Mouse (Mus musculus): ENCODE results near the gene Fam174a. TPM values are rescaled to one million over a fixed set of nuclear protein-coding genes. Genes with fewer than 3 reads are reported as not detected.
A peak's percentile ranks its signal among the peaks of the same experiment; 100 is the strongest.

The Fam174a gene
- total RNA-seq (2018; cell fraction: chromatin; rRNA removed), result 10 to 100 TPM in 25 of 26 experiments, 1 to 10 TPM in 1; 7.8 to 28.9 (median 17.4) TPM
- total RNA-seq (2018; cell fraction: cytosol; rRNA removed), result 10 to 100 TPM; 22.0 to 47.3 (median 35.8) TPM
- 10 to 100 TPM; 13.1 to 33.3 (median 24.2) TPM for total RNA-seq (2018; cell fraction: nucleus; rRNA removed)
- polyA plus RNA-seq (2018), result 36.5 to 51.3 TPM (median 43.8 TPM) in 3 replicates

- Histone ChIP-seq H3K27ac (peak within 1 kb of the TSS; percentile 66), H3K79me2 (ENCODE audit: inconsistent target) (peaks cover 47% of the 10 kb centered on the region), H3K36me3 (ENCODE audit: inconsistent target) (no peaks in the 10 kb centered on the region), H3K4me3 (ENCODE audit: inconsistent target) (peak within 1 kb of the TSS; percentile 70)
- WGBS (ENCODE audit: missing documents), result under 1% methylated on average over 78 of the region's 79 CpGs
Measured at GRCm38 (mm10) chr1:95313393-95314228, at the start of gene Fam174a. Gene Fam174a (plus strand): TSS chr1:95313623.

- no peak overlapping the region for H3K27ac ChIP-seq
- H3K36me3 ChIP-seq (ENCODE audit: inconsistent target), result no peaks in the 10 kb centered on the region
- no peak overlapping the region for H3K4me3 ChIP-seq (ENCODE audit: inconsistent target)
- H3K79me2 ChIP-seq (ENCODE audit: inconsistent target), result no peaks in the 10 kb centered on the region
- whole genome bisulfite sequencing (ENCODE audit: missing documents), result 100% methylated on average over 2 of the region's 2 CpGs
Measured at GRCm38 (mm10) chr1:95263843-95264242, 49.6 kb upstream of the Fam174a start.

GRCm38 (mm10) chr1:95267950-95268724, 45.3 kb upstream of the Fam174a start:
- H3K4me3 ChIP-seq (ENCODE audit: inconsistent target), result no peak overlapping the region
- 40% methylated on average over 13 of the region's 13 CpGs for WGBS (ENCODE audit: missing documents)
- H3K36me3 ChIP-seq (ENCODE audit: inconsistent target), result no peaks in the 10 kb centered on the region
- H3K27ac ChIP-seq, result no peak overlapping the region
- H3K79me2 ChIP-seq (ENCODE audit: inconsistent target), result no peaks in the 10 kb centered on the region

- no peaks in the 10 kb centered on the region for H3K79me2 ChIP-seq (ENCODE audit: inconsistent target)
- H3K36me3 ChIP-seq (ENCODE audit: inconsistent target), result no peaks in the 10 kb centered on the region
- WGBS (ENCODE audit: missing documents), result 100% methylated on average over 1 of the region's 1 CpGs
- H3K27ac ChIP-seq, result no peak overlapping the region
- no peak overlapping the region for H3K4me3 ChIP-seq (ENCODE audit: inconsistent target)
Measured at GRCm38 (mm10) chr1:95273321-95273720, 40.1 kb upstream of the Fam174a start.

- 26% methylated on average over 5 of the region's 5 CpGs for WGBS (ENCODE audit: missing documents)
- Histone ChIP-seq H3K27ac (no peak overlapping the region), H3K79me2 (ENCODE audit: inconsistent target) (no peaks in the 10 kb centered on the region), H3K36me3 (ENCODE audit: inconsistent target) (no peaks in the 10 kb centered on the region), H3K4me3 (ENCODE audit: inconsistent target) (no peak overlapping the region)
Measured at GRCm38 (mm10) chr1:95308324-95308723, 5.1 kb upstream of the Fam174a start.

- WGBS (ENCODE audit: missing documents), result 2% methylated on average over 6 of the region's 6 CpGs
- Histone ChIP-seq H3K36me3 (ENCODE audit: inconsistent target) (no peaks in the 10 kb centered on the region), H3K79me2 (ENCODE audit: inconsistent target) (peaks cover 53% of the 10 kb centered on the region), H3K4me3 (ENCODE audit: inconsistent target) (peak overlapping the region; percentile 70), H3K27ac (peak overlapping the region; percentile 66)
Measured at GRCm38 (mm10) chr1:95314229-95314555, 769 bp downstream of the Fam174a start.

GRCm38 (mm10) chr1:95315981-95316380, 2.6 kb downstream of the Fam174a start:
- Histone ChIP-seq H3K36me3 (ENCODE audit: inconsistent target) (no peaks in the 10 kb centered on the region), H3K27ac (no peak overlapping the region), H3K79me2 (ENCODE audit: inconsistent target) (peaks cover 71% of the 10 kb centered on the region), H3K4me3 (ENCODE audit: inconsistent target) (no peak overlapping the region)
- 91% methylated on average over 6 of the region's 6 CpGs for WGBS (ENCODE audit: missing documents)

GRCm38 (mm10) chr1:95322219-95322618, 8.8 kb downstream of the Fam174a start:
- Histone ChIP-seq H3K27ac (no peak overlapping the region), H3K4me3 (ENCODE audit: inconsistent target) (no peak overlapping the region), H3K36me3 (ENCODE audit: inconsistent target) (peaks cover 25% of the 10 kb centered on the region), H3K79me2 (ENCODE audit: inconsistent target) (peaks cover 82% of the 10 kb centered on the region)
- 94% methylated on average over 2 of the region's 2 CpGs for WGBS (ENCODE audit: missing documents)

GRCm38 (mm10) chr1:95323004-95323403, 9.6 kb downstream of the Fam174a start:
- Histone ChIP-seq H3K4me3 (ENCODE audit: inconsistent target) (no peak overlapping the region), H3K79me2 (ENCODE audit: inconsistent target) (peaks cover 74% of the 10 kb centered on the region), H3K27ac (no peak overlapping the region), H3K36me3 (ENCODE audit: inconsistent target) (peaks cover 33% of the 10 kb centered on the region)
- 34% methylated on average over 7 of the region's 7 CpGs for WGBS (ENCODE audit: missing documents)

- H3K4me3 ChIP-seq (ENCODE audit: inconsistent target), result no peak overlapping the region
- H3K36me3 ChIP-seq (ENCODE audit: inconsistent target), result peaks cover 40% of the 10 kb centered on the region
- no peak overlapping the region for H3K27ac ChIP-seq
- peaks cover 35% of the 10 kb centered on the region for H3K79me2 ChIP-seq (ENCODE audit: inconsistent target)
Measured at GRCm38 (mm10) chr1:95326856-95327255, 13.4 kb downstream of the Fam174a start.

- no peak overlapping the region for H3K4me3 ChIP-seq (ENCODE audit: inconsistent target)
- no peaks in the 10 kb centered on the region for H3K79me2 ChIP-seq (ENCODE audit: inconsistent target)
- H3K27ac ChIP-seq, result peak overlapping the region; percentile 53
- H3K36me3 ChIP-seq (ENCODE audit: inconsistent target), result 0 out of 2 replicates have a peak, but pooled peaks cover 3% of the 10 kb centered on the region
Measured at GRCm38 (mm10) chr1:95339618-95340017, 26.2 kb downstream of the Fam174a start.

- Histone ChIP-seq H3K36me3 (ENCODE audit: inconsistent target) (no peaks in the 10 kb centered on the region), H3K4me3 (ENCODE audit: inconsistent target) (no peak overlapping the region)
Measured at GRCm38 (mm10) chr1:95342242-95342641, 28.8 kb downstream of the Fam174a start.

GRCm38 (mm10) chr1:95343585-95344485, 30.4 kb downstream of the Fam174a start:
- Histone ChIP-seq H3K79me2 (ENCODE audit: inconsistent target) (no peaks in the 10 kb centered on the region), H3K36me3 (ENCODE audit: inconsistent target) (no peaks in the 10 kb centered on the region), H3K4me3 (ENCODE audit: inconsistent target) (no peak overlapping the region), H3K27ac (no peak overlapping the region)
- WGBS (ENCODE audit: missing documents), result 93% methylated on average over 5 of the region's 5 CpGs

More at GRCm38 (mm10) chr1:95342242-95342641, 28.8 kb downstream of the Fam174a start:
- no peak overlapping the region for H3K27ac ChIP-seq
- H3K79me2 ChIP-seq (ENCODE audit: inconsistent target), result no peaks in the 10 kb centered on the region

- Histone ChIP-seq H3K36me3 (ENCODE audit: inconsistent target) (no peaks in the 10 kb centered on the region), H3K79me2 (ENCODE audit: inconsistent target) (no peaks in the 10 kb centered on the region), H3K4me3 (ENCODE audit: inconsistent target) (no peak overlapping the region), H3K27ac (no peak overlapping the region)
- WGBS (ENCODE audit: missing documents), result 100% methylated on average over 1 of the region's 1 CpGs
Measured at GRCm38 (mm10) chr1:95354146-95354545, 40.7 kb downstream of the Fam174a start.
